Mouse (Mus musculus) spleen, adult 2 months (tissue): ENCODE measurements at regions not wholly inside any gene's neighbourhood (a gene's known extent, or its start where the extent isn't known, plus 50 kb on each side); places are given as distances from the start of the nearest gene placed in this dataset.

ENCODE experiments used
- DNase-seq, 2 experiments: peaks; one replicate each; pipeline versions ENCODE4 v3.0.0 to v3.0.0-alpha.2; 2012 to 2021; ENCODE audit warnings: low spot score in 2 of 2, low read depth in 1 of 2
- H3K27ac ChIP-seq: fragments of 200-500 bp; 2 replicates; pipeline ENCODE4 v1.5.1; 2012; ENCODE audit warnings: low read length, inconsistent platforms; ENCODE audit not compliant: insufficient read depth
- H3K27me3 ChIP-seq: fragments of 200-500 bp; 2 replicates; pipeline ENCODE4 v1.6.1; 2012; ENCODE audit warnings: mild to moderate bottlenecking, moderate library complexity, low read length, inconsistent platforms; ENCODE audit not compliant: control insufficient read depth, insufficient read depth
- H3K36me3 ChIP-seq: fragments of 200-500 bp; 2 replicates; pipeline ENCODE4 v1.6.1; 2012; ENCODE audit warnings: mild to moderate bottlenecking, low read length, inconsistent platforms; ENCODE audit not compliant: control insufficient read depth, insufficient read depth
- H3K4me1 ChIP-seq: fragments of 200-500 bp; 2 replicates; pipeline ENCODE4 v1.6.1; 2011; ENCODE audit warnings: inconsistent platforms; ENCODE audit not compliant: control insufficient read depth, insufficient read depth, insufficient read length
- H3K4me3 ChIP-seq: fragments of 200-500 bp; 2 replicates; pipeline ENCODE4 v1.5.1; 2011; ENCODE audit warnings: mild to moderate bottlenecking, inconsistent platforms; ENCODE audit not compliant: insufficient read depth, insufficient read length; ENCODE audit errors: extremely low read depth
- CTCF ChIP-seq: fragments of 200-500 bp; IDR thresholded peaks from 2 replicates; pipeline ENCODE4 v1.5.1; 2011; ENCODE audit warnings: mild to moderate bottlenecking, inconsistent platforms; ENCODE audit not compliant: insufficient read depth, insufficient read length, insufficient replicate concordance; ENCODE audit errors: extremely low read depth
- POLR2A ChIP-seq: fragments of 200-500 bp; IDR thresholded peaks from 2 replicates; pipeline ENCODE4 v1.6.1; 2011; ENCODE audit warnings: low read depth, low read length, inconsistent platforms
- WGBS: fragments of 180-500 bp; shearing (Covaris S2); methylation state at CpG from one replicate; pipeline ENCODE4 v1.1.7; 2018; 5-methylcytosine and 5-hydroxymethylcytosine counted together

DNA sequence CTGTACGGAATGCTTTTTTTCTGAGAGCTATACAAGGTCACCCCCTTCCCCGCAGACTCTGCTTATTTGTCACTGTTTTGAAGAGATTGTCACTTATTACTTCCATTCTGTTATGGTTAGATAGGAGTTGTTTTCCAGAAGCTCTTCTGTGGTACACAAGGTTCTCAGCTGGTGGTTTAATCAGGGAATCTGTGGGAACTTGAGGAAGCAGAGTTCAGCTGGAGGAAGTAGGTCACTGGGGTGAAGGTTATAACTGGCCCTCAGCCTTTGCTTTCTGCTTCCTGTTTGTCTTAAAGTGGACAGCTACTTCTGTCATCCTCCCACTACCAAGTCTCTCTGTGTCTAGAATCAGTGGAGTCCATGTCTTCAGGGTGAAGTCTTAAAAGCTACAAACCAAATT, 143.4 kb upstream of the Gm10131 start:
- Histone ChIP-seq H3K4me3 (no peak overlapping the region), H3K4me1 (no peaks in the 10 kb centered on the region), H3K36me3 (no peaks in the 10 kb centered on the region), H3K27me3 (no peaks in the 10 kb centered on the region), H3K27ac (no peak overlapping the region)
- no peak for TF ChIP-seq POLR2A
- no peak for TF ChIP-seq CTCF
- no peak for DNase-seq
- 78% methylated on average over 2 of the region's 2 CpGs for WGBS

- Histone ChIP-seq H3K4me3 (no peak overlapping the region), H3K27me3 (no peaks in the 10 kb centered on the region), H3K36me3 (no peaks in the 10 kb centered on the region), H3K4me1 (no peaks in the 10 kb centered on the region), H3K27ac (no peak overlapping the region)
- TF ChIP-seq POLR2A (no peak), CTCF (no peak)
- WGBS, result 90% methylated on average over 7 of the region's 7 CpGs
- no peak for DNase-seq
Measured at GRCm38 (mm10) chr8:34251934-34252333, 140.4 kb upstream of the Gm10131 start.

GRCm38 (mm10) chr8:34239346-34239900, 127.9 kb upstream of the Gm10131 start:
- TF ChIP-seq CTCF (no peak), POLR2A (no peak)
- 88% methylated on average over 6 of the region's 6 CpGs for WGBS
- H3K27me3 ChIP-seq, result no peaks in the 10 kb centered on the region
- H3K36me3 ChIP-seq, result no peaks in the 10 kb centered on the region
- no peaks in the 10 kb centered on the region for H3K4me1 ChIP-seq
- no peak overlapping the region for H3K27ac ChIP-seq
- no peak for DNase-seq
- H3K4me3 ChIP-seq, result no peak overlapping the region

DNA sequence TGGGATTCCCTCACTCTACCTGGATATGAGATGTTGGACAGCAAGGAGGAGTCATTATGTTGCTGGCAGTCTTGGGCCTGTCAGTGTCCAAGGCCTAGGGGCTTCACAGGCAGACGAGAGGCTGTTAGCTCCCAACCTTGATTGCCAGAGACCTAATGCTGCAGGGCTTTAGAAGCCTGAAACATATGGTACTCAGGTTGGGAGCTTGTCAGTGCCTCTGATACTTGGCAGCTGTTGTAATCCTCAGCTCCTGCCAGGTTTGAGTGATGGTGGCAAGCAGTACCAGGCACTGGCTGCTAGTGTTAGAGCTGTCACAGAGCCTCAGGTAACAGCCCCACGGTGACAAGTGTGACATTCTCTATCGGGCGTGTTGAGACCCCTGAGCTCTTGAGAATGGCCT, 122.2 kb upstream of the Gm10131 start:
- 89% methylated on average over 4 of the region's 4 CpGs for WGBS
- TF ChIP-seq POLR2A (no peak), CTCF (no peak)
- Histone ChIP-seq H3K27ac (no peak overlapping the region), H3K27me3 (no peaks in the 10 kb centered on the region), H3K4me1 (0 out of 2 replicates have a peak, but pooled peaks cover 3% of the 10 kb centered on the region), H3K36me3 (no peaks in the 10 kb centered on the region), H3K4me3 (no peak overlapping the region)
- no peak for DNase-seq

GRCm38 (mm10) chr8:34229477-34229876, 117.9 kb upstream of the Gm10131 start:
- no peaks in the 10 kb centered on the region for H3K36me3 ChIP-seq
- 37% methylated on average over 3 of the region's 3 CpGs for WGBS
- H3K4me1 ChIP-seq, result 0 out of 2 replicates have a peak, but pooled peaks cover 3% of the 10 kb centered on the region
- TF ChIP-seq POLR2A (no peak), CTCF (no peak)
- no peaks in the 10 kb centered on the region for H3K27me3 ChIP-seq
- DNase-seq, result no peak
- no peak overlapping the region for H3K4me3 ChIP-seq
- no peak overlapping the region for H3K27ac ChIP-seq

DNA sequence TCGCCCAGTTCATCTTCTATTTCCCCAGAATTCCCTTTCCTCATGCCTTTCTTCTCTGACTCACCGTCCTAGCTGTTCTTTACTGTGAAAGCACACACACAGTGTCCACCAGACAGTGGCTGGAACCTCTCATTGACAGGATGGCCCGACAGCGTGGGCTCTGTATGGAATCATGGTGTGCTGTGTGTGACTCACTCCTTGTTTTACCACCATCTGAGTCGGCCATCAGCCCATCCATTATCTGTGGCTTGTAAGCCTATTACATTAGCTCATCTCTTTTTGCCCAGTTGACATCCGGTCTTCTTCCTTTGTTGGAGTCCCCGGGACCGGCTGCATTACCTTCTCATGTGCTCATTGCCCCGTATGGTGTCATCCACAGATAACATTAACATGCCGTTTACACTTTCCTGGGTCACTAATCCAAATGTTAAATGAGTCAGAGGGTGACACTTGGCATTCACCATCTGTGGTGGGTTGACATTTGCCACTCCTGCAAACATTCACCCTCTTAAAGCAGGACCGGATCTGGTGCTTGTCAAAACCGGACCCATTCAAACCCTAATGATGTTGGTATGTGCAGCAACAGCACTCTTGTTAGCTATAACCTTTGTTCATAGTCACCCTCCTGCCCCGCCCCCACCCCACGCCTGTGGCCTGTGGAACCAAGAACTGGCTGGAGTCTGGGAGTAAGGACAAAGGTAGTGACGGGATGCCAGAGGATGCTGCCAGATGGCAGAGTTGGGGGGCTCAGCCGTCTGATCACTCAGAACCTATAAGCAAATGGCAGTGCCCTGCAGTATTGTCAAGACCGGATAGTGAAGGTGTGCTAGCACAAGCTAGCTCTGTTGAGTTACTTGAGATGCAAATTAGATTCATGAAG, 113.7 kb upstream of the Gm10131 start:
- no peak overlapping the region for H3K27ac ChIP-seq

GRCm38 (mm10) chr8:34222187-34222586, 110.7 kb upstream of the Gm10131 start:
- H3K36me3 ChIP-seq, result no peaks in the 10 kb centered on the region
- no peak for DNase-seq
- H3K27ac ChIP-seq, result no peak overlapping the region
- 93% methylated on average over 6 of the region's 6 CpGs for WGBS
- TF ChIP-seq POLR2A (no peak), CTCF (no peak)
- no peaks in the 10 kb centered on the region for H3K4me1 ChIP-seq
- no peak overlapping the region for H3K4me3 ChIP-seq
- no peaks in the 10 kb centered on the region for H3K27me3 ChIP-seq

More for the DNA sequence above, 113.7 kb upstream of the Gm10131 start:
- TF ChIP-seq POLR2A (no peak), CTCF (no peak)
- H3K4me1 ChIP-seq, result 0 out of 2 replicates have a peak, but pooled peaks cover 3% of the 10 kb centered on the region
- H3K27me3 ChIP-seq, result no peaks in the 10 kb centered on the region
- 89% methylated on average over 17 of the region's 17 CpGs for WGBS
- no peak overlapping the region for H3K4me3 ChIP-seq
- no peak for DNase-seq
- no peaks in the 10 kb centered on the region for H3K36me3 ChIP-seq
